Mouse (Mus musculus): ENCODE measurements around the gene Bcan.

DNA sequence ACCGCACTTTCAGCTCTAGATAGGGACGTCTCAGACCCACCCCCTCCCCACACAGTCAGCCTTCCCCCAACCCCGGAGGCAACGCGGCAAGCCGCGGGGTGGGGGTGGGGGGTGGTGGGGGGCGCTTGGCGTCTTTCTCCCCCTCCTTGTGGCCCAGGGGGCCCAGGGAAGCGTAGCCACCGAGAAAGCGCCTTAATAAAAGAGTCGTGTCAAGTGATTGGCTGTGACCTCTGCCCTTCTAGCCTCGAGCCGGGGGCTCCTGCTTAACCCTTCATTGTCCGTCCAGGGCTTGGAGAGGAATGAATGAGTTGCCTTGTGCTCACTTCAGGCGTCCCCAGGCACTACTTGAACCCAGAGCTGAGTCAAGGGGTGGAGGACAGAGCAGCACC, 52.2 kb downstream of the Bcan start:
- TF ChIP-seq CTCF (IDR thresholded peaks at IDR 0.05; ENCODE audit: extremely low read depth, insufficient read depth, insufficient read length, insufficient replicate concordance) (no peak), POLR2A (IDR thresholded peaks at IDR 0.05; ENCODE audit: low read depth, low read length) (no peak)

All from spleen, adult 2 months (tissue).